Mouse (Mus musculus) heart, postnatal 0 days (tissue): Measurements from ENCODE around the gene Mindy2. TPM values are rescaled to one million over a fixed set of nuclear protein-coding genes. Genes with fewer than 3 reads are reported as not detected.

ENCODE experiments used
- ATAC-seq: fragments of 200-750 bp; cut with Nextera tagmentation; 2 replicates; pipeline ENCODE4 v1.8.0; 2017; ENCODE audit warnings: low read depth, moderate number of reproducible peaks, moderate library complexity; ENCODE audit not compliant: insufficient read depth
- DNase-seq: peaks from one replicate; pipeline ENCODE4 v3.0.0-alpha.2; 2016; ENCODE audit warnings: low spot score
- H3K27ac ChIP-seq: fragments of 300-500 bp; sonication (generic); 2 replicates; pipeline ENCODE4 v1.5.1; 2014; ENCODE audit warnings: low read depth, mild to moderate bottlenecking
- H3K27me3 ChIP-seq: fragments of 300-500 bp; sonication (generic); 2 replicates; pipeline ENCODE4 v1.6.1; 2014; ENCODE audit warnings: low read length, mixed read lengths; ENCODE audit not compliant: control insufficient read depth, insufficient read depth
- H3K36me3 ChIP-seq: fragments of 300-500 bp; sonication (generic); replicated peaks from 2 replicates; pipeline ENCODE4 v1.6.1; 2014; ENCODE audit warnings: low read length, mixed read lengths; ENCODE audit not compliant: control insufficient read depth, insufficient read depth
- H3K4me1 ChIP-seq: fragments of 300-500 bp; sonication (generic); 2 replicates; pipeline ENCODE4 v1.6.1; 2014; ENCODE audit warnings: antibody characterized with exemption; ENCODE audit not compliant: control insufficient read depth, insufficient read depth
- H3K4me2 ChIP-seq: fragments of 300-500 bp; sonication (generic); 2 replicates; pipeline ENCODE4 v1.6.1; 2014; ENCODE audit warnings: low read depth, mild to moderate bottlenecking, low read length, moderate library complexity
- H3K4me3 ChIP-seq: fragments of 300-500 bp; sonication (generic); 2 replicates; pipeline ENCODE4 v1.5.1; 2014; ENCODE audit warnings: low read depth, low read length
- H3K9ac ChIP-seq: fragments of 300-500 bp; sonication (generic); replicated peaks from 2 replicates; pipeline ENCODE4 v1.6.1; 2014; ENCODE audit warnings: low read depth, low read length, mixed read lengths
- H3K9me3 ChIP-seq: fragments of 300-500 bp; sonication (generic); replicated peaks from 2 replicates; pipeline ENCODE4 v1.6.1; 2016; ENCODE audit warnings: low read length; ENCODE audit not compliant: control insufficient read depth
- CTCF ChIP-seq: IDR thresholded peaks from 2 replicates; pipeline ENCODE4 v1.5.1; 2016; ENCODE audit warnings: antibody characterized with exemption, control low read depth, low read depth
- EP300 ChIP-seq: IDR thresholded peaks from 2 replicates; pipeline ENCODE4 v1.6.1; 2016; ENCODE audit warnings: antibody characterized with exemption, low read depth
- WGBS: fragments of 180-500 bp; shearing (Covaris S2); extraction: QIAGEN DNeasy Blood & Tissue Kit; methylation state at CpG from one replicate; pipeline ENCODE4 v1.1.7; 2014; 5-methylcytosine and 5-hydroxymethylcytosine counted together
- polyA plus RNA-seq: library from polyadenylated mRNA; unstranded; fragments of >200 nt; fragmentation: Nextera tagmentation; extraction: Ambion mirVana; gene quantifications from 2 replicates; pipeline ENCODE4 v1.2.1, GENCODE M21; 2015
- total RNA-seq: library from RNA; depleted of rRNA; stranded (reverse); fragments of >200 nt; gene quantifications from 2 replicates; pipeline ENCODE4 v1.2.3, GENCODE M21; 2014; ENCODE audit warnings: low replicate concordance

Mindy2 gene
- total and polyA plus RNA-seq, 2 experiments from 2014 or later: 9.0 to 15.3 TPM

DNA sequence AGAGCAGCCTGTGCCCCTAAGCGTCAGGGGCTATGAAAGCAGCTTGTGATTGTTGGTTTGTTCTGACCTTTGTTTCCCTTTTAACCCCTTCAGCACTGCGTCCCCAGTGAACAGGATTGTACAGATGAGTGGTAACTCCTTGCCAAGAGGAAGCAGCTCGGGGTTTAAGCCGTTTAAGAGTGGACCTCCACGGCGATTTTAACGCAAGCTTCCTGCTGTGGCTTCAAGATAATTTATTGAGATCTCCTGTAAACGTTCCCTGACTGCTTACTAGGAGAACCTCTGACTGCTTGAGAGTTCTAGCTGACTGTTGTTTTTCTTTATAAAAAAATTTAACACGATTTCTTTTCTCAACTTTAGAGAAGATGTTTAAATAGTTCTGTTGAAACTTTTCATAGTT is 65.5 kb downstream of the Mindy2 start:
- no peak overlapping the region for H3K4me2 ChIP-seq
- no peaks in the 10 kb centered on the region for H3K9me3 ChIP-seq
- ATAC-seq (no peak), DNase-seq (no peak)
- TF ChIP-seq CTCF (no peak), EP300 (no peak)
- H3K36me3 ChIP-seq: peaks cover 77% of the 10 kb centered on the region
- H3K9ac ChIP-seq: no peak overlapping the region
- H3K27me3 ChIP-seq: no peaks in the 10 kb centered on the region
- H3K27ac ChIP-seq: no peak overlapping the region
- H3K4me1 ChIP-seq: no peaks in the 10 kb centered on the region
- H3K4me3 ChIP-seq: no peak overlapping the region
- WGBS: 67% methylated on average over 9 of the region's 9 CpGs

DNA sequence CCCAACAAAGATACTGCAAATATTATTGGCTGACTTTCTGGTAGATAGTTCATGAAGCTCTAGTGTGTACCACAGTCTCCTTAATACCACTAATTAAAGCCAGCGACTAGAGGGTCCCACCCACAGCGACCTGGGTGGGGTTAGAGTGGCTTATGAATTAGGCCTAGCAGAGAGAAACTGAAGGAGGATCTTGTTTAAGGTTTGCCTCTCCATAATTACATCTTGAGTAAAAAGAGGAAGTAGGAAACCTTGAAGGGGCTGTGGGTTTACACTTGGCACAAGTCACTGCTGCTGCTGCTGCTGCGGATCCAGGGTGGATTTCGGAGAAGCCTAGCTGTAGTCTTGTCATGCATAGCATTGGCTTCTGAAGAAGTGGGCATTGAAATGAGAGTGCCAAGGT is 66.2 kb downstream of the Mindy2 start:
- no peak overlapping the region for H3K9ac ChIP-seq
- DNase-seq (no peak), ATAC-seq (no peak)
- H3K4me3 ChIP-seq: no peak overlapping the region
- H3K9me3 ChIP-seq: no peaks in the 10 kb centered on the region
- H3K4me1 ChIP-seq: no peaks in the 10 kb centered on the region
- WGBS: 93% methylated on average over 4 of the region's 4 CpGs
- peaks cover 84% of the 10 kb centered on the region for H3K36me3 ChIP-seq
- TF ChIP-seq CTCF: no peak
- no peak for TF ChIP-seq EP300
- H3K4me2 ChIP-seq: no peak overlapping the region
- no peak overlapping the region for H3K27ac ChIP-seq
- H3K27me3 ChIP-seq: no peaks in the 10 kb centered on the region

DNA sequence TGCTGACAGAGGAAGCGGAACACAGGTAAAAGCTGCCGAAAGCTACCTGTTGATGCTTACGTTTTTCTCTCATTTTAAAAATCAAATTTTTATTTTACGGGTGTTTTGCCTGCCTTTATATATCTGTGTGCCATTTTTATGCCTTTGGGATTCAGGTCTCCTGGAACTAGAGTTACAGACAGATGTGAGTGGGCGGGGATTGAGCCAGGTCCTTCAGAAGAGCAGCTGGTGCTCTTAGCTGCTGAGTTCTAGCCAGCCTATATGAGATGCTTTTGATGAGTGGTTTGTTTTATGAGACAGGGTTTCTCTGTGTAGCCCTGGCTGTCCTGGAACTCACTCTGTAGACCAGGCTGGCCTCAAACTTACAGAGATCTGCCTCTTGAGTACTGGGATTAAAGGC is 69.8 kb downstream of the Mindy2 start:
- Histone ChIP-seq H3K4me1 (no peaks in the 10 kb centered on the region), H3K4me3 (no peak overlapping the region), H3K9ac (no peak overlapping the region), H3K36me3 (peaks cover 89% of the 10 kb centered on the region), H3K4me2 (no peak overlapping the region), H3K9me3 (no peaks in the 10 kb centered on the region), H3K27me3 (no peaks in the 10 kb centered on the region), H3K27ac (no peak overlapping the region)
- ATAC-seq: no peak
- 95% methylated on average over 5 of the region's 5 CpGs for WGBS
- TF ChIP-seq EP300: no peak
- TF ChIP-seq CTCF: no peak
- no peak for DNase-seq

DNA sequence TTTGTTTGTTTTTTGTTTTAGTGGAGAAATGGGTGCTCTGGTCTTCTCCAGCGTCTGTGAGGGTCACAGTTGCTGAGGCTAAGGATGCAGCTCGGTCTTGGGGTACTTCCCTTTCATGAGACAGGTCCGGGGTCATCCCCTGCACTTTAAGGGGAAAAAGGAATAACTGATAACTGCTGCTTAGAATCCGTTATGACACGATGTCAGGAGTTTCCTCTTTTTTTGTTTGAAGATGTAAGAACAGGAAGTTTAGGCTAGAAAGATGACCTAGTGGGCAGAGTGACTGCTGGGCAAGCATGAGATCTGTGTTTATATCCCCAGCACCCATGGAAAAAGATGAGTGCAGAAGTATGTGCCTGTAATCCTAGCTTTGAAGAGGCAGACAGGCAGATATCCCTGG is 71.8 kb downstream of the Mindy2 start:
- Histone ChIP-seq H3K9ac (no peak overlapping the region), H3K4me3 (no peak overlapping the region), H3K36me3 (peaks cover 87% of the 10 kb centered on the region), H3K4me1 (no peaks in the 10 kb centered on the region), H3K27ac (no peak overlapping the region), H3K9me3 (no peaks in the 10 kb centered on the region), H3K4me2 (no peak overlapping the region), H3K27me3 (no peaks in the 10 kb centered on the region)
- ATAC-seq (no peak), DNase-seq (no peak)
- WGBS: 77% methylated on average over 5 of the region's 5 CpGs
- no peak for TF ChIP-seq EP300
- no peak for TF ChIP-seq CTCF

DNA sequence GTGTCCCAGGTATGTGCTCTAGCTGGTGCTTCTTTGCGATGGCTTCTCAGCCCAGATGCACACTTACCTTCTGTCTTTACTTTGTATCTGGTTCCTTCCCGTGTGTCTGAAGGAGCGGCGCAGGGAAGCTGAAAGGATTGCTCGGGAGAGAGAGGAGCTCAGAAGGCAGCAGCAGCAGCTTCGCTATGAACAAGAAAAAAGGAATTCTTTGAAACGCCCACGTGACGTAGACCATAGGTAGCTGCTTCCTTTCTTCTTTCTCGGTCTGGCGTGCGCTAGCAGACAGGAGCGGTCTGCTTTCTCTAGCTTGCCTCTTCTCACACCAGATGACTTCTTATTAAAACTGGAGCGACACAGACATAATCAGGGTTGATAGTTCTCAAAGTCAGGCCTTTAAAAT is 72.3 kb downstream of the Mindy2 start:
- Histone ChIP-seq H3K27me3 (no peaks in the 10 kb centered on the region), H3K36me3 (peaks cover 87% of the 10 kb centered on the region), H3K4me3 (no peak overlapping the region), H3K4me1 (no peaks in the 10 kb centered on the region), H3K9ac (no peak overlapping the region), H3K4me2 (no peak overlapping the region), H3K27ac (no peak overlapping the region), H3K9me3 (no peaks in the 10 kb centered on the region)
- ATAC-seq (no peak), DNase-seq (no peak)
- TF ChIP-seq EP300: no peak
- no peak for TF ChIP-seq CTCF
- 92% methylated on average over 14 of the region's 14 CpGs for WGBS

DNA sequence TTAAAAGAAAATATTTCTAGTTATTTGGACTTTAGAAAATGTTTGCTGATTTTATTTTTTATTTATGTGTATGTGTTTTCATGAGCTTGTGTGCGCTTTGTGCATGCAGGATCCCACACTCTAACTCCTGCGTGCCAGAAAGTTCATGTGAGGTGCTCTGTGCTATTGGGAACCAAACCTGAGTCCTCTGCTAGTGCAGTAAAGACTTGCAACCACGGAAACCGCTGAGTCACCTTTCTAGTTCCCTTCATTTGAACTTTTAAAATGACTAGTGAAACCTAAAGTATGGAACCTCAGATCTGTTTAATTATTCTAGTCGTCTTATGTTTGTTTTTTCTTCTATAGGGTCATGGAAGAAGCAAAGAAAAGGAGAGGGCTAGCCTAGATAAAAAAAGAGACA is 76.0 kb downstream of the Mindy2 start:
- Histone ChIP-seq H3K27ac (no peak overlapping the region), H3K4me2 (no peak overlapping the region), H3K4me3 (no peak overlapping the region), H3K27me3 (no peaks in the 10 kb centered on the region), H3K36me3 (peaks cover 86% of the 10 kb centered on the region), H3K4me1 (no peaks in the 10 kb centered on the region), H3K9me3 (no peaks in the 10 kb centered on the region), H3K9ac (no peak overlapping the region)
- TF ChIP-seq CTCF: no peak
- TF ChIP-seq EP300: no peak
- no peak for DNase-seq
- ATAC-seq: no peak
- WGBS: 89% methylated on average over 5 of the region's 5 CpGs
